Mouse (Mus musculus) lung, postnatal 36 days (tissue): ENCODE results near the gene Cnot2.

Source experiments
- DNase-seq: peaks from one replicate; pipeline ENCODE4 v3.0.0; 2022; ENCODE audit warnings: mixed read lengths

Cnot2 gene

DNA sequence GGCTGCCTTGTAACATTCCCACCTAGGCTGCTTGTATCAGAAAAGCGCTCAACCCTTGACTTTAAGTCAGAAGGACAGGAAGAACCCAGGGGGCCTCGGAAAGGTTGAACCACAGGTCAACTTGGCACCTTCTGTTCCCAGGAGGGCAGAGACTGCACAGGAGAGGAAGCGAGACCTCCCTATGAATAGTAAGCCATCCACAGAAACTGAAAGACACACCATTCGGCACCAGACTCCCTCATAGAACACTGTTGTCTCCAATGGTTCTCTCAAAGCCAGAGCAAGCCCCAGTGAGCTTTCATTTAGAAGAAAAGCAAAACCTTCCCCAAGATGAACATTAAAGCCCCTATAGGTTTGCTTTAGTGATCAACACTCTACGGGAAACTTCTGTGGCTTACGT is 105.6 kb downstream of the Cnot2 start:
- DNase-seq, result no peak

DNA sequence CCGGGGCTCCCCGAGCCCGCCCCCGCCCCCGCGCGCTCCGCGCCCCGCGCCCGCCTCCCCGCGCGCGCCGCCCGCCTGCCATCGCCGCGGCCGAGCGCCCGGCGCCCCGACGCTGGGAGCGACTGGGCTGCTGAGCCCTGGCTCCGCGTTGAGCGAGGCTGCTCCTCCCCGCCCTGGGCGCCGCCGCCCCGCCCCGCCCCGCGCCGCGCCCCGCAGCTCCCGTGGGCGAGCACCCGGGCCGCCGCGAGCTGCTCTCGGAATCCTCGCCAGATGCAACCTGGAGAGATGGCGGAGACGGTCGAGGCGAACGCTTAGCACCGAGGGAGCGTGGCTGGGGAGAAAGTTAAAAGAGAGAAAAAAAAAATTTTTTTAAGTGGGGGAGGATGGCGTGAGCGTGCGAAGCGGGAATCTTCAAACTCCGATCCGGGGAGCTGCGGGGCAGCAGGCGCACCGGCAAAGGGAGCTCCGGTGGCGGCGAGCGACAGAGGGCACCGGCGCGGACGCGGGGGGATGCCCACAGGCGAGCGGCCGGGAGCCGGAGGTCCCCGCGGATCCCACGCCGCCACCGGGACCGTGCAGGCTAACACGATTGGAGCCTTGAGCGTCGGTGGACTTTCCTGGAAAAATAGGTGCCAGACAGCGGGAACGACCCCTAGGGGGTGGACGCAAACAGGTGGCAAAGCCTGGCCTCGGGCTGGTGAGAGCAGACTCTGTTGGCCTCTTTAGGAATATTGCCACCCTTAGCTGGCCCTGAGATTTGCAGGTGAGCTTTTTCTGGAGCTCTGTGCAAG is 107.4 kb downstream of the Cnot2 start, which contains the start of gene Kcnmb4:
TSS of gene Kcnmb4 (minus strand) at position 120 of the 791 bp plus-strand sequence.
- DNase-seq, result peak; percentile 10

DNA sequence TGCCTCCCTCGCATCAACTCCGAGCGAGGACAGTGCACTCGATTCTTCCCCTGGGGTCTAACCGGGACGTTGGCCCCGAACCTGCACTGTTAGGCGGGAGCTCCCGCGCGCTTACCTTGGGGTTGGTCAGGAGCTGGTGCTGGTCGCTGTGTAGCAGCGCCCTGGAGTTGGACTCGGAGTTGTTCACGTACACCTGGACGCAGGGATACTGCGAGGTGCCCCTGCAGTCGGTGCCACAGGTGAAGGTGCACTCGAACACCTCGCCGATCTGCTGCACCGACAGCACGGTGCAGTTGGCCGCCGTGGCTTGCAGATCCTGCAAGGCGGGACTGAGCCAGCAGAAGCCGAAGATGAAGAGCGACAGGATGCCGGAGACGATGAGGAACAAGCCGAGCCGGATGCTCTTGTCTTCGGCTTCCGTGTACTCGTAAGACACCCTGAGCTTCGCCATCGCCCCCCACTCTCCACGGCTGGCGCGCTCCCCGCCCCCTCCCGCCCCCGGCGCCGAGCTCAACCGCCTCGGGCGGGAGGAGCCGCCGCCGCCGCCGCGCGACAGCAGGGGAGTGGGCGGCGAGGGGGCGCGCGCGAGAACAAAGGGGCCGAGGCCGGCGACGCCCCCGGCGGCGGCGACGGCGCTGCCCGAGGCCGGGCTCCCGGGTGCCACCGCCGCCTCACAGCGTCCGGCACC is 108.1 kb downstream of the Cnot2 start:
- peak; percentile 17 for DNase-seq

DNA sequence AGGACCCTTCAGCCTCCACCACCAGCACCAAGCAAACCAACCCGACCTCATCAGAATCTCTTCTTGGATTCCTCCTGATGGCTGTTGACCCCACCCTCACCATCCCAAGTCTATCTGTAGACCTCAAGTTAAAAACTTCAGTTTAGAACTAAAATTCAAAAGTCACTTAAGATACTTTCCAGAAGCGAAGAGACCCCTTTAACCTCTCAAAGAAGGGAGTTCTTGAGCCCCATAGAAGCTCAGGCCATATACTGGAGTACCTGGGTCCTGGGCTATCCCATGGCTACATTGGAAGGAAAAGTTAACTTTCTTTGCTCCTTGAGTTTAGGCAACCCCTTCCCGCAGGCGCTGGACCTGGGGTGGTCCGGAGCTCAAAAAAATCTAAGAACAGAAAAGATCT is 108.7 kb downstream of the Cnot2 start:
- DNase-seq, result no peak

DNA sequence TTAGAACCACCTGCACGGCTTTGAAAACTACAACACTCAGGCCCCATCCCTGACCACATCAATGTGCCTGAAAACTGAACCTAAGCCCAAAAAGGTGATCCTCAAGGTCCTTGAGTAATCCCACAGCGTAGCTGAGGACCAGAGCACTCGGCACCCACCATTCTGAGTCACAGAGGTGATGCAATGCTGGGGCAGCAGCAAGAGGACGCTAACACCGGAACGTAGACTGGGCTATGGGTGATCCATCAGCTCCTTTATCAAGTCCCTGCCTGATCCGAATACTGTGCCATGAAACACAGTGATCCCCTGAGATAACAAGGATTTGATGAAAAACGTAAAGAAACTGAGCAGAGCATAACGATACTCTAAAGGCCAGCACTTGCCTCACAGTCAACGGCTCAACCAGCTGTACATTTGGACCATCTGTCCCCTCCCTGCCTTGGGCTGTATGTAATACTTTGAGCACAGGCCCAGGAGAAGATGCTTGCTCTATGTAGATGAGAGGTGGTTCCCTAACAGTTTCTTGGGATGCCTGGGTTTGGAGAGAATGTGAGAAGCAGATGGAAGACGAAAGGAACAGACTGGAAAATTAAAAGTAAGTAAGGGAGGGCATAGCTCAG is 110.9 kb downstream of the Cnot2 start:
- DNase-seq, result no peak

DNA sequence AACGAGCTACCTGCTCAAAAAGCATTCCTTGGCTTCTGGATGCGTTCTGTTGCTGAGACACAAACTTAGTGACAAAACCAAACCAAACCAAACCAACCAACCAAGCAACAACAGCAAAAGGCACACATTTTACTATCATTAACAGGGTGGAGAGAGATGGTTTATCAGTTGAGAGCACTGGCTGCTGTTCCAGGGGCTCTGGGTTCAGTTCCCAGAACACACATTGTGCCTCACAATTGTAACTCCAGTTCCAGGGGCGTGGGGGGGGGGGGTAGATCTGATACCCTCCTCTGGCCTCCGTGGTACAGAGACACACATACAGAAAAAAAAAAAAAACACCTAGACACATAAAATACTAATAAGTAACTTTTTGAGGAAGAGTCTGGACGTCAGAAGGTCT is 113.2 kb downstream of the Cnot2 start:
- DNase-seq, result no peak

DNA sequence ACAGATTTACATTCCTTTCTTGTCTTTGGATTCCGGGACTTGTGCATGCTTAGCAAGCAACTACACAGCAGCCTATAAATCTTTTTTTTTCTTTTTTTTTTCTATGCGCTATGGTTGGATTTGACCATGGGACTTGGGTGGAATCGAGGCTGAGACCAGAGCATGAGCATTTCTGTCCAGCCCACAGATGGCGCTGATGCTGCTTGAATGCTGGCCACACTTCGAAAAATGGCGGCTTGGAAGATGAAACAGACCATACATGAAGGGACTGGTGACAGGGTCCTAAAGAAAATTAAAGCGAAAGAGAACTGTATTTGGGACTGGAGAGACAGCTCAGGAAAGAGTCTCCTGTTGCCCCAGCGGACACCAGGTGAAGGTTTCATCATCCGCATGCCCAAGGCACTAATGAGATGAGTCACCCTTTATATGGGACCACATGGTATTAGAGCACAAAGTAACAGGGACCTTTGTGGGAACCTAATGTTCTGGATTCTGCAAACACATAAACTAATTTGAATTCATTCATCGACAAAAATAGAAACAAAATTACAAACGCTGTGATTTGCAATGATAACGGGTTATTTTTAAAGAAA is 117.5 kb downstream of the Cnot2 start:
- DNase-seq, result no peak

DNA sequence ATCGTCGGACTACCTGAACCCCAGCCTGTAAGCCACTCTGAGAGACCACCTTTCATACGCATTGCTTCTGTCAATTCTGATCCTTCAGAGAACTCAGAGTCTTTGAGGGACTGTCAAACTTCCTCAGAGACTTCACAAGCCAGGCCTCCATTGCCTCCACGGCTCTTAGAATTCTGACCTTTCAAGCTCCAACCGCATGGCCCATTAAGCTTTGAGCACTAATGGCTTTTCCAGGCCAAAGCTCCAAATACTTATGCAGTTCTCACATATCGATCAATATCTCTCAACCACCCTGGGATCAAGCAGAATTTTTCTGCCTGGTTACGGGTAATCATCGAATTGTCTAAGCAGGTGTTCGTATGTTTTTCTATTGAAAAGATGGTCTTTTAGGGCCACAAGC is 119.9 kb downstream of the Cnot2 start:
- DNase-seq, result no peak

DNA sequence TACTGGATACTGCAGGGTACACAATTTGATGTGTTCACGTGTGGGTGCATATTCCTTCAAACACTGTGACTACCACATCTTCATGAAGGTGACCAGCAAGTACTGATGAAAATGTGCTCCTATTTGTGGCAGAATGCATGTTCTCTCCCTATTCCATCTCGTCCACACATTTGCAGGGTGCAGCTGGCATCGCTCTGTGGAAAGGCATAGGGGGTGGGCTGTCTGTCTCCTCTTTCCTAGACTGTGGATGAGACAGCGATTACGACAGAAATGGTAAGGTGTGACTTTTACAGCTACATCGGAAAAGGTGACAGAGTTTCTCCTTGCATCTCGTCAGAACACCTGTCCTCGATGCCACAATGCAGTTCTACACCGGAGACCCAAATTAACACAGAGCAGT is 122.5 kb downstream of the Cnot2 start:
- no peak for DNase-seq

DNA sequence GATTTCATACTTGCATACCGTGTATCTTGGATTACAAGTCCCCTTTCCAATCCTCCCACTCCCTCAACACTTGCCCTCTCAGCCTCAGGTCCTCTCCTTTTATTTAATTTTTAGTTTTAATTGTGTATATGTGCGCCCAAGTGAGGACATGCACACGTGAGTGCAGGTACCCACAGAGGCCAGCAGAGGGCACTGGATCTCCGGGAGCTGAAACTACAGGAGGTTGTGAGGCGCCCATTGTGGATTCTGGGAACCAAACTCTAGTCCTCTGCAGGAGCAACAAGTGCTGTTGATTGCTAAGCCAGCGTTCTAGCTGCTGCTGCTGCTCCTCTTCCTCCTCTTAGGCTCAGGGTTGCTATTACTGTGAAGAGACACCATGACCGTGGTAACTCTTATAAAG is 128.5 kb downstream of the Cnot2 start:
- DNase-seq, result no peak

DNA sequence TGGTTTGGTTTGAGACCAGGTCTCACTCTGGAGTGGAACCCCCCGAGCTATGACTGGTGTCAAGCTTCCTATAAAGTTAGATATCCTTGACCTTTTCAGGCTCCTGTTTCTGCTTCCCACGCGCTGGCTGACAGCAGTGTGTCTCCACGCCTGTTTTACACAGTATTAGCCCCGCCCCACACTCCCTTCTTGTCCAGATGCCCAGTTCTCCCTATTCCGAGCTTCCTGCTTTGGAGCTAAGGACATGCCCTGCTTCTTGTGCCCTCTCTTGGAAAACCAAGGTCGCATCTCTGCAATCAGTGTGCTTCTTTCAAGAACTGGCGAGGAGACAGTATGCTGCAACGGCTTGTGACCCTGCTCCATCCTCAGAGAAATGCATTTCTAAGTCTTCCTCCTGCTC is 130.7 kb downstream of the Cnot2 start:
- no peak for DNase-seq

DNA sequence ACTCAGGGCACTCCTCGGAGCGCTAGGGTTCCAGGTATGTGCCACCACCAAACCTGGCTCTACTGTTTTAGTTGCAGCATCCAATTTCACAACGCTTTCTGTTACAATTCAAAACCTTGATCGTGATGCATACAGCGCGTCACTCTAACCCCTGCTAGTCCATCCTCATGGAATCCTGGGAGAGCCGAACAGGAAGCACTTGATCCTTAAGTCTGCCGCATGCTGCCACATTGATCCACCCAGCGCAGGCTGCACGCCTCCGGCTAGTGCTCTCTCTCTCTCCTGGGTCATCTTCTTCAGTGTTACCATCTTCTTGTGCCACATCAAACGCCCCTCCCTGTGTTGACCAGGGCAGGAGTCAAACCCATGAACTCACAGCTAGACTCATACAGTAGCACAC is 133.1 kb downstream of the Cnot2 start:
- no peak for DNase-seq

DNA sequence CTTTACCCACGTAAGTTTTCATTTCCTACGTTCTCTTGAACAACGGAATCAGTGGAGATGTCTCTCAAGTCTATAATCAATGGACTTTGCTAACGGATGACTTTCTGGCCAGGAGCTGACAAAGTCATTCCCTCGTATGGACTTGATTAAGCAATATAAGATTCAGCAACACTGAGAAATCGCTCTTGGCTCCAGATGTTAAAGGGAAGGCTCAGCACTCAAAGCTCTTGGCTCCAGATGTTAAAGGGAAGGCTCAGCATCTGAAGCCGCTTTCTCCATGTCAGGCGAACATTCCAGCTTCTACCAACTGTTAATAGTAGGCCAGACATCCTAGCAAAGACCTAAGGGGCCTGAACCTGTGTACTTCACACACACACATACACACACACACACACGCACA is 134.1 kb downstream of the Cnot2 start:
- no peak for DNase-seq

DNA sequence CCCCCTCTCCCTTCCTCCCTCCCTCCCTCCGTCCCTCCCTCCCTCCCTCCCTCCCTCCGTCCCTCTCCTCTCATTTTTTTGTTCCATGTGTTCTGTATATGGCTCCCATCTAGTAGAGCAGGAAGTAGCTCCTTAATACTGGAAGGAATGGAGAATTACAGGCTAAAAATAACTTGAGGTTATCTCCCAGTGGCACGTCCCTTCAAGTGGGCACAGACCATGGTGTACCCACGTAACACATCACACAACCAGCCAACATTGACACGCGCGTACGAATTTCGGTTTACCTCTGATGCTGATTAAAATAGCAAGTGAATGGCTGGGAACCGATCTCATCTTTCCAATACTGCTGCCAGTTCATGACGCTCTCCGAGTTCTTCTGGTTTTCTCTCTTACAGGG is 135.3 kb downstream of the Cnot2 start:
- DNase-seq, result no peak

DNA sequence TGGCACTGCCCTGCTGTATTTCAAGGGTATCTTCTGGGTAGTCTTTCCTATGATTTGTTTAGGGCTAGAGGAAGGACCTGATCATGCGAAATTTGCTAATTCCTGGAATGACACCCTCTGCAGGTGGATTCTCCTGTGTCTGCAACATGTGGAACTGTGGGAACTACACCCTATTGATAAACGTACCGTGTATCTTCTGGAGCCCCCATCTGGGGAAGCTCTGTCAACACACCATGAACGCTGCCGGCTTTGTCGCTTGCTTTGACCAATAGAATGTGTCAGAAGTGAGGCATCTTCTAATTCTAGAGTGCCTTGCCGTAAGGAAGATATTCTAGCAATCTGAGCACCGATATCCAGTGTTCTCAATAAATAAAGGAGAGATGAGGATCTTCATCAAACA is 136.5 kb downstream of the Cnot2 start:
- DNase-seq, result no peak

DNA sequence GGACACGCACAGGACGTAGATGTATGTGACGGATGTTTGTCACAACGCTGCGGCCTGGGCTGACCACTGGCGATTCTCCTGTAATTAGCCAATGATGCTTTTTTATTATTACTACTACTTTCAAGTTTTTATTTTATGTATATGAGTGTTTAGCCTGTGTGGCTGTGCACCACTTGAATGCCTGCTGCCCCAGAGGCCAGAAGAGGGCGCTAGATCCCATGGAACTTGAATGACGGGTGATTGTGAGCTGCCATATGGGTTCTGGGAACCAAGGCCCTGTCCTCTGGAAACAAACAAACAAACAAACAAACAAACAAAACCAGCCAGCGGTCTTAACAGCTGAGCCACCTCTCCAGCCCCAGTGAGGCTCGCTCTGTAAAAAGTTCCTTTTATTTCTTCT is 136.9 kb downstream of the Cnot2 start:
- no peak for DNase-seq

DNA sequence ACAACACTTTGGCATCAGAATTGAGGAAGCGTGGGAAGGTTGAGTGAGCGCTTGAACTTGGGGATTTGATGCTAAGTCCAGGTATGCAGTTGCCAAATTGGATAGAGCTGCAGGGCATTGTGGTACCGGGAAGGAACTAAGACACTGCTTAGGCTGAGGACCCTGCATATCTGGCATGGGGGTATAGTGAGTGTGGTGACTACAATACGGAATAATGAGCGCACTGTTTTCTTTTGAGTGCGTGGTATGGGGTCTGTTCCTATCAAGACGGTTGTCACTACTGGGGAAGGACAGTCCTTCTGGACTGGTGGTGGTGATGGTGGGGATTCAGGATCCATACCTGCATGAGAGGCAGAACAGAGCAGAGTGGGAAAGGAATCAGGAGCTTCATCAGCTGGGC is 140.4 kb downstream of the Cnot2 start:
- no peak for DNase-seq

DNA sequence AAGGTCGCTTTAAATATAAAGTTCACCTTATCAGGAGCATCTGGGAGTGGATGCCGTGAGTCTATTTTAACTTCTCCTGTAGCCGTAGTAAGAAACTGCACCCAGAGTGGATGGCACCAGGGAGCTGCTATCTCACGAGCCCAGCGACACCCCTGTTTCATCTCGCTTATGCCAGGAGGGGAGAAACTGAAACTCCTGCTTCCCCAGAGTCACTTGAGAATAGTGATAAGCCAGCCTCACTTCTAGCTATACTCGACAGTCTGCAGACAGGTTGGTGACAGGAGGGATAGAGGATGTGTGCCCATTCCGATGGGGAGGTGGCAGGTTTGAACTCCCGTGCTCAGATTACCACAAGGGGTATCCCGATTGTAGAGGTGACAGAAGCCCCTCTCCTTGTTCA is 141.2 kb downstream of the Cnot2 start:
- no peak for DNase-seq

DNA sequence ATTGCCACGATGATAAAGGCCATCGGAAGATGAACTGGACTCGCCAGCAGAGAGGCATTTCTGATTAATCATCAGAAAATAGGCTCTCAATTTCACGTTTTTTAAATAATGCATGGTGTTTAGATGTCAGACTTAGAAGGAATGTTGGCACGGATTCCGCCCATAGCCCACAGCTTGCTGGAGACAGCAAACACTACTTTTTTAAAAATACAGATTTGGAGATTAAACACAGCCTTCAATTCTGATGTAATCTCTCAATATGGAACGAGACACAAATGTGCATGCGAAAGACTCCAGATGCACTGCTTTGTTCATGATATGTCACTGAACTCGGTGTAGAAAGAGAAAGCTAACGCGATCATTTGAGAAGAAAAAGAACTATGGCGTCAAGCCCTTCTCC is 145.9 kb downstream of the Cnot2 start:
- no peak for DNase-seq
